Mouse (Mus musculus) erythroblast, embryonic 14.5 days (primary cell): ENCODE measurements around the gene Cpn1.

ENCODE experiments used
- GATA1 ChIP-seq: IDR thresholded peaks from 2 replicates; pipeline ENCODE4 v1.6.1; 2012; ENCODE audit warnings: low read length, inconsistent platforms, mixed read lengths
- TAL1 ChIP-seq: IDR thresholded peaks from 3 replicates; pipeline ENCODE4 v1.6.1; 2012; ENCODE audit warnings: low read length, inconsistent platforms, mixed read lengths

GRCm38 (mm10) chr19:43912775-43913486 lies 73.4 kb downstream of the Cpn1 start:
- TF ChIP-seq TAL1 (no peak), GATA1 (no peak)
